Mouse (Mus musculus) olfactory bulb, adult 2 months (tissue): ENCODE data around the gene Msx3.

Experiments
- CTCF ChIP-seq: fragments of 200-500 bp; IDR thresholded peaks from 2 replicates; pipeline ENCODE4 v1.5.1; 2012; ENCODE audit warnings: low read depth, mild to moderate bottlenecking, low read length, moderate library complexity; ENCODE audit not compliant: insufficient read depth
- POLR2A ChIP-seq: fragments of 200-500 bp; IDR thresholded peaks from 2 replicates; pipeline ENCODE4 v1.6.1; 2012; ENCODE audit warnings: mild to moderate bottlenecking, low read depth, low read length, moderate library complexity; ENCODE audit not compliant: insufficient read depth

- TF ChIP-seq CTCF (no peak), POLR2A (no peak)
These were observed 50.1 kb downstream of the Msx3 start for GRCm38 (mm10) chr7:139998691-139999350.
